Mouse (Mus musculus): ENCODE results near the gene G6pd2. TPM values are rescaled to one million over a fixed set of nuclear protein-coding genes. Genes with fewer than 3 reads are reported as not detected.

The G6pd2 gene
- not detected for total RNA-seq (2021)

- no peak for DNase-seq
- intact Hi-C loops (cut with DNase I): no loop called here
These were observed at the start of gene G6pd2 for GRCm38 (mm10) chr5:61808516-61808915. Gene G6pd2, plus strand, starts transcription at chr5:61808816.

GRCm38 (mm10) chr5:61764214-61764613 is 44.4 kb upstream of the G6pd2 start:
- DNase-seq: no peak
- intact Hi-C loops (cut with DNase I): no loop called here

DNA sequence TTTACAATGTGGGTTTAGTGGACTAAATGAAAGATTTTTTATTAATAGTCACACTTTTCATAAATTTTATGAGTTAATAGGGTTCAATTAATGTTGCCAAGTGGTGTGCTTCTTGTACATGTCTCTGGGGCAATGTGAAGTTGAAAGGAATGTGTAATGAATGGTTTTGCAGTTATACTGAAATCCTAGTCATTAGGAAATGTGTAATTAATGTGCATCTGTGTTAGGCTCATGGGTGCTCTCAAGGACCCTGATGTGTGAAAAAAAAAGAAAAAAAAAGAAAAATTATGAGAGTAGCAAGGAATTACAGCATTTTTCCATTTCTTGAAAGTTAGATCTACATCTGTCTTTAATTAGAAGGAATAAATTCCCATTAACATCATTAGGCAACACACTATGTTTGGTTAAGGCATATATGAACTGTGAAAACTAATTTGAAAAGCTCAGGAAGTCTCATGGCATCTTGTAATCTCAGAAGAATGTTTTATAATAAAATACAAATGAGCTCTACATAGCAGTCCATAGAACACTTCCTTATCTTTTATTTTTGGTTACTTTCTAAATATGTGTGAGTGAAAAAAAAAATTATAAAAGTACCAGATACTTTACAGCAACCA is 24.4 kb downstream of the G6pd2 start:
- intact Hi-C loops (cut with DNase I): no loop called here

GRCm38 (mm10) chr5:61843891-61844290 is 35.3 kb downstream of the G6pd2 start:
- intact Hi-C loops (cut with DNase I): no loop called here

More for the DNA sequence above, 24.4 kb downstream of the G6pd2 start:
- no peak for DNase-seq

More at GRCm38 (mm10) chr5:61843891-61844290, 35.3 kb downstream of the G6pd2 start:
- DNase-seq: no peak

All from heart, postnatal 10 days (tissue).